Mouse (Mus musculus) CH12.LX (cell line): Measurements from ENCODE around the gene Plpp1.

Experiments
- CHD2 ChIP-seq: IDR thresholded peaks from 2 replicates; pipeline ENCODE4 v1.6.1; 2011; ENCODE audit warnings: low read length, improper control_type of control experiment
- CTCF ChIP-seq, 2 experiments: IDR thresholded peaks in 1 of 2; conservative IDR thresholded peaks in 1 of 2; 2 replicates each; pipeline ENCODE4 v1.5.1; 2011 to 2012; ENCODE audit warnings: low read depth in 2 of 2, low read length in 2 of 2, improper control_type of control experiment in 1 of 2, inconsistent platforms in 1 of 2, mild to moderate bottlenecking in 1 of 2, moderate library complexity in 1 of 2
- EP300 ChIP-seq: IDR thresholded peaks from 2 replicates; pipeline ENCODE4 v1.6.1; 2011; ENCODE audit warnings: low read length, improper control_type of control experiment
- POLR2A ChIP-seq: IDR thresholded peaks from 2 replicates; pipeline ENCODE4 v1.6.1; 2011; ENCODE audit warnings: low read depth, mild to moderate bottlenecking, improper control_type of control experiment, low read length
- TCF12 ChIP-seq: IDR thresholded peaks from 2 replicates; pipeline ENCODE4 v1.6.1; 2014; ENCODE audit warnings: low read depth, mild to moderate bottlenecking, inconsistent platforms, low read length, improper control_type of control experiment
- UBTF ChIP-seq: IDR thresholded peaks from 2 replicates; pipeline ENCODE4 v1.6.1; 2012; ENCODE audit warnings: low read depth, mild to moderate bottlenecking, inconsistent platforms, low read length, improper control_type of control experiment, moderate library complexity
- ZC3H11A ChIP-seq: IDR thresholded peaks from 2 replicates; pipeline ENCODE4 v1.6.1; 2012; ENCODE audit warnings: low read depth, mild to moderate bottlenecking, inconsistent platforms, low read length, improper control_type of control experiment

- no peak for TF ChIP-seq EP300
- TF ChIP-seq CHD2: no peak
- no peak for TF ChIP-seq CTCF (conservative IDR thresholded peaks at IDR 0.05 in 1 of 2, IDR thresholded peaks at IDR 0.05 in 1 of 2; ENCODE audit: low read depth in 2 of 2, low read length in 2 of 2)
- no peak for TF ChIP-seq ZC3H11A
- TF ChIP-seq UBTF: no peak
- TF ChIP-seq TCF12: no peak
- TF ChIP-seq POLR2A: no peak
Observed at GRCm38 (mm10) chr13:112818125-112818524, 17.5 kb downstream of the Plpp1 start.
